Mouse (Mus musculus) bone marrow, adult 2 months (tissue): ENCODE data around the gene Ctnna2.

Source experiments
- CTCF ChIP-seq: fragments of 200-500 bp; IDR thresholded peaks from 2 replicates; pipeline ENCODE4 v1.5.1; 2011; ENCODE audit warnings: low read length, control low read depth; ENCODE audit not compliant: control insufficient read depth, insufficient read depth
- POLR2A ChIP-seq: fragments of 200-500 bp; IDR thresholded peaks from 2 replicates; pipeline ENCODE4 v1.6.1; 2011; ENCODE audit warnings: low read depth, mild to moderate bottlenecking, control low read depth, low read length, borderline replicate concordance; ENCODE audit not compliant: control insufficient read depth

DNA sequence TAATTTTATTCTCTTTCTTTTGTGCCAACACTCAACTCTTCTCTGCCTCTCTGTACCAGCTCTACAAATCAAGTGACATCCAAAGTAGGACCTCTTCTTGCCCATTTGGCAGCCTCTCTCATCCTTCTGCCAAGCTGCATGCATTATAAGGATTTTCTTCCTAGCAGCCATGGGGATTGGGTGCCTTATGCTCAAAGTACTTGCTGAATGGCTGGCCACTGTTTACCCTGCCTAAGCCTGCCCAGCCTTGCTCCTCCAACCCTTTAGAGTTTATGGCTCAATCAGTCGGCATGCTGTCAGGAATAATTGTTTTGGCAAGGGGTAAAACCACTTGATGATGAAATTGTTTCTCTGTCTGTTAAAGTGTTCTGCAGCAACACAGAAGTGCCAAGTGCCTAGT lies 739.1 kb downstream of the Ctnna2 start:
- no peak for TF ChIP-seq POLR2A
- no peak for TF ChIP-seq CTCF
